Mouse (Mus musculus) megakaryocyte, adult 5-6 weeks (primary cell): ENCODE data around the gene Olfr513. TPM values are rescaled to one million over a fixed set of nuclear protein-coding genes. Genes with fewer than 3 reads are reported as not detected.

ENCODE experiments used
- ATAC-seq: 2 replicates; pipeline ENCODE4 v1.8.0; 2016; ENCODE audit warnings: mild to moderate bottlenecking, inconsistent platforms; ENCODE audit not compliant: poor library complexity, severe bottlenecking
- total RNA-seq, 2 experiments: library from RNA; stranded (forward) in 1 of 2; stranded (reverse) in 1 of 2; fragments of 153-499, 151-499 nt in 1 of 2; fragments of 221-1000, 200-1000 nt in 1 of 2; gene quantifications; 2 replicates each; pipeline versions ENCODE4 v1.2.3 to v1.2.4; 2015 to 2017

Gene Olfr513
- total RNA-seq (2015), result not detected in 2 replicates
- not detected in 2 replicates for total RNA-seq (2017)

GRCm38 (mm10) chr7:108750673-108751072 lies at the start of gene Olfr513:
Olfr513 (plus strand) TSS chr7:108750973.
- no peak for ATAC-seq

DNA sequence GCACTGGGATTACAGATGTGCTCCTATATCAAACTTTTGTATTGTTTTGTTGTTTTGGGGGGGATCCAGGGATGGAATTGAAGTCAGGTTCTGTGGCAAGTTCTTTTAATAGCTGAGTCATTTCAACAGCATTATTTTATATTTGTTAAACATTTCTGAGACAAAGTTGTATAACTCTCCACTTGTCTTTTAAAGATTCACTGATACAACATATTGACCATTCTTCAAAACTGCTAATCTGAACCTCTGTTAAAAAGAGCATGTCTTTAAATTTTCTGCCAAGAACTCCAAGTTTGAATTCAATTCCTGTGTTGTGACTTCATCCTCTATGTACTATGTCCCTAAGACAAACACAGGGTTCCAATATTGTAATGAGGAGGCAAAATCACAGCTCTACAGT lies 37.8 kb upstream of the Olfr513 start, which contains the start of gene Olfr512:
Olfr512 (plus strand) TSS at position 301 of the 400 bp plus-strand sequence.
- ATAC-seq, result no peak

DNA sequence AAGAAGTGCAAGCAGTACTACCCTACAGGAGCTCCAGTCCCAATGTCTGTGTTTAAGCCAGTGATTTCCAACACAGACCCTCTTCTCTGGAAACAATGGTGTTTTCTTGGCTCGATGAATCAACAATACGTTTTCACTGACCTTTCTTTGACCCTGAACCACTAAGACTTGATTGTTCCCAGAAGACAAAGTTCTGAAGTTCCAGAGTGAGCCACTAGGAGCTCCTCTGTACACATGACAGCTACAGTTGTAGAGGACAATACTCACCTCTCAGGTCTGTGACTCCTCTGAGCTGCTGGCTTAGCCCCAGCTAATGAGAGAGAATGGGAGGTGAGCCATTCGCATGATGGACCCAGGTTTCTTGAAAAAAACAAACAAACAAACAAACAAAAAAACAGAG lies 9.6 kb downstream of the Olfr513 start:
- ATAC-seq, result no peak

DNA sequence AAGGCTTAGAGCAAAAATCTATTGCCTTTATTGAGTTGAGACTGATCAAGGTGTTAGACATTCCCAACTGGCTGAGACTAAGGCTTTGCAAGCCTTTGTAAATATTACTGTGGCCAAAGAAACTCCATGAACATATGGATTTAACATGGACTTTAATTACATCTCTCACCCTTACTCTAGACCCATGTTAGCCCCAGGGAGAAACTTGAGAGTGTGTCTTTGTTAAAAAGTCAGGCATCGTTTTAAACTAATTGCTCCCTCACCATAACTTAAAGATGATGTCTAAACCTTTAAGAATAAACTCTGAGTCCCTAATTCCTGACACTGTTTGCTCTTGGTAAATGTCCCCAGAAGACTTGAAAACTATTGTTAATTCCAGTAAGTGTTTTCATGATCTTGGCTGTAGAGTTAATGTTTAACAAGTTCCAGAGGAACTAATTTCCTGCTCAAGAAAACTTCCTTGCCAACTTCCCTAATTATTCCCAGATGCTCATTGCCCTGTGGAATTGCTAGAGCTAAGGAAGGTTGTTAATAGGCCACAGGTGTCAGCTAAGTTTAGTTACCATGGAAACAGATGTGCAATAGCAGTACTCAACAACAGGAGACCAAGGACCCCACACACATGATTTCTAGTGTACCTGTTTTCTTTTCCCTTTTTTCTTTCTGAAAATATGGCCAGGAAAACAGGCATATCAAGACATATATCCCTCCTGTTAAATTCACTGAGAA lies 46.6 kb downstream of the Olfr513 start:
- ATAC-seq, result no peak

Other genes starting within 250 kb of the Olfr513 start
- not detected in 2 replicates for gene Olfr502, start 225.9 kb upstream of the Olfr513 start, total RNA-seq (2015)
- gene Olfr502, start 225.9 kb upstream of the Olfr513 start, total RNA-seq (2017), result not detected in 2 replicates
- not detected in 2 replicates for gene Olfr503, start 206.4 kb upstream of the Olfr513 start, total RNA-seq (2015)
- not detected in 2 replicates for gene Olfr503, start 206.4 kb upstream of the Olfr513 start, total RNA-seq (2017)
- gene Olfr504, start 185.2 kb upstream of the Olfr513 start, total RNA-seq (2015), result not detected in 2 replicates
- not detected in 2 replicates for gene Olfr504, start 185.2 kb upstream of the Olfr513 start, total RNA-seq (2017)
- not detected in 2 replicates for gene Olfr506, start 140.2 kb upstream of the Olfr513 start, total RNA-seq (2015)
- gene Olfr506, start 140.2 kb upstream of the Olfr513 start, total RNA-seq (2017), result not detected in 2 replicates
- not detected in 2 replicates for gene Olfr507, start 129.2 kb upstream of the Olfr513 start, total RNA-seq (2015)
- not detected in 2 replicates for gene Olfr507, start 129.2 kb upstream of the Olfr513 start, total RNA-seq (2017)
- gene Olfr508, start 121.0 kb upstream of the Olfr513 start, total RNA-seq (2015), result not detected in 2 replicates
- gene Olfr508, start 121.0 kb upstream of the Olfr513 start, total RNA-seq (2017), result not detected in 2 replicates
- not detected in 2 replicates for gene Olfr509, start 99.1 kb upstream of the Olfr513 start, total RNA-seq (2015)
- not detected in 2 replicates for gene Olfr509, start 99.1 kb upstream of the Olfr513 start, total RNA-seq (2017)
- not detected in 2 replicates for gene Olfr510, start 84.6 kb upstream of the Olfr513 start, total RNA-seq (2015)
- not detected in 2 replicates for gene Olfr510, start 84.6 kb upstream of the Olfr513 start, total RNA-seq (2017)
- not detected in 2 replicates for gene Olfr512, start 37.7 kb upstream of the Olfr513 start, total RNA-seq (2015)
- not detected in 2 replicates for gene Olfr512, start 37.7 kb upstream of the Olfr513 start, total RNA-seq (2017)
- not detected in 2 replicates for gene Olfr514, start 75.0 kb downstream of the Olfr513 start, total RNA-seq (2015)
- gene Olfr514, start 75.0 kb downstream of the Olfr513 start, total RNA-seq (2017), result not detected in 2 replicates
- gene Olfr516, start 99.6 kb downstream of the Olfr513 start, total RNA-seq (2015), result not detected in 2 replicates
- gene Olfr516, start 99.6 kb downstream of the Olfr513 start, total RNA-seq (2017), result not detected in 2 replicates
- gene Olfr517, start 121.4 kb downstream of the Olfr513 start, total RNA-seq (2015), result not detected in 2 replicates
- not detected in 2 replicates for gene Olfr517, start 121.4 kb downstream of the Olfr513 start, total RNA-seq (2017)
- gene Olfr518, start 134.0 kb downstream of the Olfr513 start, total RNA-seq (2015), result not detected in 2 replicates
- not detected in 2 replicates for gene Olfr518, start 134.0 kb downstream of the Olfr513 start, total RNA-seq (2017)
- gene Olfr519, start 143.4 kb downstream of the Olfr513 start, total RNA-seq (2015), result not detected in 2 replicates
- gene Olfr519, start 143.4 kb downstream of the Olfr513 start, total RNA-seq (2017), result not detected in 2 replicates
- 0.80 and 0.96 TPM in 2 replicates for gene Nlrp10, start 179.2 kb downstream of the Olfr513 start, total RNA-seq (2015)
- gene Nlrp10, start 179.2 kb downstream of the Olfr513 start, total RNA-seq (2017), result 0.53 and 1.6 TPM in 2 replicates
- 208 and 215 TPM in 2 replicates for gene Eif3f, start 183.4 kb downstream of the Olfr513 start, total RNA-seq (2015)
- gene Eif3f, start 183.4 kb downstream of the Olfr513 start, total RNA-seq (2017), result 65.0 and 75.5 TPM in 2 replicates
- gene Tub, start 199.4 kb downstream of the Olfr513 start, total RNA-seq (2015), result not detected in 2 replicates
- gene Tub, start 199.4 kb downstream of the Olfr513 start, total RNA-seq (2017), result not detected in 2 replicates